Mouse (Mus musculus) E14TG2a.4 (cell line): ENCODE results near the gene Prickle1.

Experiments
- CTCF ChIP-seq: conservative IDR thresholded peaks from 2 replicates; pipeline ENCODE4 v1.5.1; 2014; ENCODE audit warnings: low read length
- POU5F1 ChIP-seq: IDR thresholded peaks from 2 replicates; pipeline ENCODE4 v1.6.1; 2014; ENCODE audit warnings: low read length, borderline replicate concordance

GRCm38 (mm10) chr15:93519836-93520826 lies 75.6 kb downstream of the Prickle1 start:
- TF ChIP-seq CTCF (no peak), POU5F1 (no peak)
